Mouse (Mus musculus) liver, postnatal 0 days (tissue): ENCODE data around the gene Atp6v0a2.

ENCODE experiments used
- CTCF ChIP-seq: sonication (generic); IDR thresholded peaks from 2 replicates; pipeline ENCODE4 v1.5.1; 2016; ENCODE audit warnings: antibody characterized with exemption, low read depth
- EP300 ChIP-seq: IDR thresholded peaks from 2 replicates; pipeline ENCODE4 v1.6.1; 2016; ENCODE audit warnings: antibody characterized with exemption, low read depth, mild to moderate bottlenecking

- no peak for TF ChIP-seq CTCF
- TF ChIP-seq EP300, result no peak
Observed at GRCm38 (mm10) chr5:124751656-124752055, 123.3 kb downstream of the Atp6v0a2 start.
